10 mouse cellular contexts compared by ENCODE assay signal in the genomic region with DNA sequence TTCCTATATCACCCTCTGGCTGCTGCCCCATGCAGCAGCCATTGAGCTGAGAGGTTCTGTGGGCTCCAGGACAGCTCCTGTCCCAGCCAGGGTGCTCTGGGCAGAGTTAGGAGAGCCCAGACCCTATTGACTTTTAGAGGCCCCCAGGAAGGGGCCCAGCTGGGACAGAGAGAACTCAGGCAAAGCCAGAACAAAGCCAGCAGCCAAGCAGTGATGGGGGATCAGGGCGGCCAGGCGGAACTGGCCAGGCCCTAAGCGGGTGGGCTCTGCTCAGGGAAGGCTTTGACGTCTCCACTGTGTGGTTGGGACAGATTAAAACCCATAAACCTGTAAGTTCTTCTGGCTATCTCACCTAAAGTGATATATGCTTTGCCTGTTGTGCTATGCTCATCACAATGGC. TPM values are rescaled to one million over a fixed set of nuclear protein-coding genes. Genes with fewer than 3 reads are reported as not detected.
A peak's percentile ranks its signal among the peaks of the same experiment; 100 is the strongest.
DNase-seq lines count a peak whose midpoint lies in the region; ATAC-seq and TF ChIP-seq lines count a peak whose summit lies in the region.
"Had no signal": no experiment of that assay in that cellular context is flagged by ENCODE, and none has a peak within 500 bp of the region (broad histone marks: within the 10 kb centered on the region; RNA-seq: fewer than 3 reads in every experiment).

No protein-coding gene starts in this region.

- no peak overlapping the region for H3K9ac ChIP-seq in heart, embryonic 11.5 days (ENCODE audit: low read depth, low read length)
- no peak overlapping the region for H3K9ac ChIP-seq in heart, adult 2 months (ENCODE audit: low read depth, low read length)
- H3K9ac ChIP-seq in hindbrain, embryonic 13.5 days = peak overlapping the region; percentile 87
- H3K9ac ChIP-seq in liver, postnatal 0 days (replicated peaks) = no peak overlapping the region

- intact Hi-C loops in heart, adult 2 months (cut with DNase I) = no loop called here
- intact Hi-C loops in left cerebral cortex, postnatal 14 days (cut with DNase I) = loop anchor here (10.0 kb wide), 1 partner anchor 484 kb away; a partner anchor contains a TSS

- TF ChIP-seq EP300 in heart, adult 2 months (IDR thresholded peaks at IDR 0.05; ENCODE audit: insufficient read depth, low read depth, low read length) = no peak
- TF ChIP-seq EP300 in liver, postnatal 0 days (IDR thresholded peaks at IDR 0.05; ENCODE audit: low read depth) = no peak

- H3K27ac ChIP-seq in heart, embryonic 11.5 days (ENCODE audit: low read depth, low read length) = no peak overlapping the region
- H3K27ac ChIP-seq in heart, adult 2 months = no peak overlapping the region
- H3K27ac ChIP-seq in brown adipose tissue, adult 24 weeks (replicated peaks; ENCODE audit: low read depth, low read length) = no peak overlapping the region
- no peak overlapping the region; the same call in 1 of the 2 replicates for H3K27ac ChIP-seq in hindbrain, embryonic 13.5 days
- 0 out of 2 replicates have a peak overlapping the region, but pooled peaks have one; percentile 22 for H3K27ac ChIP-seq in liver, postnatal 0 days (ENCODE audit: low read depth)

- no peak overlapping the region for H3K4me3 ChIP-seq in heart, embryonic 11.5 days (ENCODE audit: low read depth, low read length)
- H3K4me3 ChIP-seq in heart, adult 2 months = no peak overlapping the region
- peak overlapping the region; percentile 93; the same call in 1 of the 2 replicates for H3K4me3 ChIP-seq in brown adipose tissue, adult 24 weeks (ENCODE audit: insufficient read depth, low read depth, low read length)
- H3K4me3 ChIP-seq in hindbrain, embryonic 13.5 days = peak overlapping the region; percentile 62
- no peak overlapping the region for H3K4me3 ChIP-seq in liver, postnatal 0 days (ENCODE audit: low read depth, low read length)

- no peak for DNase-seq in heart, adult 2 months
- DNase-seq in liver, postnatal 0 days = no peak
- DNase-seq in left cerebral cortex, postnatal 14 days (ENCODE audit: low spot score in 2 of 2) = no peak
- DNase-seq in adrenal gland, adult 8-10 months = no peak
- DNase-seq in layer of hippocampus, postnatal 10 days (ENCODE audit: low spot score in 2 of 2) = no peak
- DNase-seq: gastrocnemius, postnatal 10 days; thymus, adult 18-20 months had no signal

- WGBS in heart, embryonic 11.5 days (ENCODE audit: insufficient replicate concordance) = 75% methylated on average over 4 of the region's 4 CpGs
- WGBS in heart, adult 2 months = 82% methylated on average over 4 of the region's 4 CpGs
- 23% methylated on average over 4 of the region's 4 CpGs for WGBS in hindbrain, embryonic 13.5 days
- WGBS in liver, postnatal 0 days (ENCODE audit: insufficient replicate concordance) = 63% methylated on average over 4 of the region's 4 CpGs

- TF ChIP-seq POLR2A in heart, adult 2 months (IDR thresholded peaks at IDR 0.05; ENCODE audit: insufficient read depth, low read depth, low read length) = no peak

- peaks cover 38% of the 10 kb centered on the region for H3K4me1 ChIP-seq in heart, embryonic 11.5 days (ENCODE audit: control insufficient read depth, insufficient read depth, low read length)
- H3K4me1 ChIP-seq in heart, adult 2 months (ENCODE audit: control insufficient read depth, insufficient read depth, low read length) = peaks cover 6% of the 10 kb centered on the region
- H3K4me1 ChIP-seq in brown adipose tissue, adult 24 weeks (ENCODE audit: control insufficient read depth, insufficient read depth, insufficient read length, low read length) = peaks cover 29% of the 10 kb centered on the region
- H3K4me1 ChIP-seq in hindbrain, embryonic 13.5 days (replicated peaks) = peaks cover 78% of the 10 kb centered on the region
- H3K4me1 ChIP-seq in liver, postnatal 0 days (ENCODE audit: insufficient read depth) = peaks cover 39% of the 10 kb centered on the region

- peaks cover 2% of the 10 kb centered on the region; the same call in 1 of the 2 replicates for H3K27me3 ChIP-seq in heart, embryonic 11.5 days (ENCODE audit: control insufficient read depth, insufficient read depth, low read length)
- H3K27me3 ChIP-seq in heart, adult 2 months (ENCODE audit: control insufficient read depth, insufficient read depth, low read length) = no peaks in the 10 kb centered on the region
- H3K27me3 ChIP-seq in hindbrain, embryonic 13.5 days = no peaks in the 10 kb centered on the region
- H3K27me3 ChIP-seq in liver, postnatal 0 days (ENCODE audit: insufficient read depth, low read length) = peaks cover 16% of the 10 kb centered on the region

- H3K4me2 ChIP-seq in heart, embryonic 11.5 days = peak overlapping the region; percentile 67
- peak overlapping the region; percentile 100 for H3K4me2 ChIP-seq in hindbrain, embryonic 13.5 days
- H3K4me2 ChIP-seq in liver, postnatal 0 days (ENCODE audit: low read depth, low read length) = peak overlapping the region; percentile 92

- peaks cover 19% of the 10 kb centered on the region for H3K36me3 ChIP-seq in heart, embryonic 11.5 days (ENCODE audit: control insufficient read depth, insufficient read depth, low read length)
- H3K36me3 ChIP-seq in heart, adult 2 months (ENCODE audit: control insufficient read depth, insufficient read depth, low read length) = no peaks in the 10 kb centered on the region
- H3K36me3 ChIP-seq in hindbrain, embryonic 13.5 days = peaks cover 16% of the 10 kb centered on the region
- peaks cover 17% of the 10 kb centered on the region; the same call in 1 of the 2 replicates for H3K36me3 ChIP-seq in liver, postnatal 0 days (replicated peaks; ENCODE audit: insufficient read depth, low read length)

- TF ChIP-seq CTCF in heart, adult 2 months (IDR thresholded peaks at IDR 0.05) = no peak
- TF ChIP-seq CTCF in liver, postnatal 0 days (IDR thresholded peaks at IDR 0.05; ENCODE audit: low read depth) = no peak

- H3K79me2 ChIP-seq in heart, adult 2 months (replicated peaks; ENCODE audit: control insufficient read depth, insufficient read depth, low read length) = peaks cover 4% of the 10 kb centered on the region; the same call in 1 of the 2 replicates

- no peaks in the 10 kb centered on the region for H3K9me3 ChIP-seq in heart, embryonic 11.5 days (replicated peaks; ENCODE audit: control insufficient read depth, low read length)
- no peaks in the 10 kb centered on the region for H3K9me3 ChIP-seq in hindbrain, embryonic 13.5 days
- H3K9me3 ChIP-seq in liver, postnatal 0 days (ENCODE audit: low read length) = no peaks in the 10 kb centered on the region

- no peak for ATAC-seq in heart, embryonic 11.5 days (replicated peaks; ENCODE audit: insufficient number of reproducible peaks, low FRiP score, low TSS enrichment)
- ATAC-seq in hindbrain, embryonic 13.5 days (ENCODE audit: low FRiP score) = no peak
- ATAC-seq in liver, postnatal 0 days = no peak

RNA-seq across cellular contexts. Expression of a gene that starts 2.8 kb away (rescaled TPM):
- polyA plus RNA-seq in heart, embryonic 11.5 days (2014; fragmentation: Nextera tagmentation; extraction: Ambion mirVana) = 45.7 and 47.2 TPM in 2 replicates
- total RNA-seq in heart, adult 2 months (2021) = 10 to 100 TPM; 47.6 to 56.7 TPM
- polyA plus RNA-seq in heart, adult 2 months (2012; rRNA removed) = 53.9 and 63.2 TPM in 2 replicates
- 43.4 and 56.0 TPM in 2 replicates for polyA plus RNA-seq in brown adipose tissue, adult 24 weeks (2012; ENCODE audit: insufficient read depth, insufficient read length, missing spikeins)
- polyA plus RNA-seq in hindbrain, embryonic 13.5 days (2015; fragmentation: Nextera tagmentation; extraction: Ambion mirVana) = 20.2 and 21.3 TPM in 2 replicates
- polyA plus RNA-seq in liver, postnatal 0 days (2015; fragmentation: Nextera tagmentation; extraction: Ambion mirVana) = 38.0 and 46.6 TPM in 2 replicates
- total RNA-seq in left cerebral cortex, postnatal 14 days (2021) = 10 to 100 TPM; 32.2 to 34.2 TPM
- 10 to 100 TPM; 59.1 to 67.2 (median 62.7) TPM for total RNA-seq in adrenal gland, adult 8-10 months (2022)
- total RNA-seq in layer of hippocampus, postnatal 10 days (2021) = 10 to 100 TPM; 32.2 to 32.5 TPM

RNA-seq across cellular contexts. Expression of a gene that starts 7.9 kb away (rescaled TPM):
- 2.7 and 2.9 TPM in 2 replicates for polyA plus RNA-seq in heart, embryonic 11.5 days (2014; fragmentation: Nextera tagmentation; extraction: Ambion mirVana)
- 10 to 100 TPM; 12.4 to 15.2 TPM for total RNA-seq in heart, adult 2 months (2021)
- 8.0 and 9.1 TPM in 2 replicates for polyA plus RNA-seq in heart, adult 2 months (2012; rRNA removed)
- polyA plus RNA-seq in brown adipose tissue, adult 24 weeks (2012; ENCODE audit: insufficient read depth, insufficient read length, missing spikeins) = 8.3 and 9.1 TPM in 2 replicates
- 4.6 and 6.2 TPM in 2 replicates for polyA plus RNA-seq in hindbrain, embryonic 13.5 days (2015; fragmentation: Nextera tagmentation; extraction: Ambion mirVana)
- polyA plus RNA-seq in liver, postnatal 0 days (2015; fragmentation: Nextera tagmentation; extraction: Ambion mirVana) = 5.3 and 5.9 TPM in 2 replicates
- total RNA-seq in left cerebral cortex, postnatal 14 days (2021) = 10 to 100 TPM; 20.2 TPM
- 10 to 100 TPM; 15.9 to 18.8 (median 17.7) TPM for total RNA-seq in adrenal gland, adult 8-10 months (2022)
- total RNA-seq in layer of hippocampus, postnatal 10 days (2021) = 10 to 100 TPM; 17.2 to 17.6 TPM

RNA-seq across cellular contexts. Expression of a gene that starts 12.4 kb away (rescaled TPM):
- 73.3 and 80.7 TPM in 2 replicates for polyA plus RNA-seq in heart, embryonic 11.5 days (2014; fragmentation: Nextera tagmentation; extraction: Ambion mirVana)
- 100 to 1,000 TPM; 140 to 169 TPM for total RNA-seq in heart, adult 2 months (2021)
- 112 and 120 TPM in 2 replicates for polyA plus RNA-seq in heart, adult 2 months (2012; rRNA removed)
- 116 and 173 TPM in 2 replicates for polyA plus RNA-seq in brown adipose tissue, adult 24 weeks (2012; ENCODE audit: insufficient read depth, insufficient read length, missing spikeins)
- 109 and 112 TPM in 2 replicates for polyA plus RNA-seq in hindbrain, embryonic 13.5 days (2015; fragmentation: Nextera tagmentation; extraction: Ambion mirVana)
- polyA plus RNA-seq in liver, postnatal 0 days (2015; fragmentation: Nextera tagmentation; extraction: Ambion mirVana) = 62.8 and 64.6 TPM in 2 replicates
- total RNA-seq in left cerebral cortex, postnatal 14 days (2021) = 10 to 100 TPM; 84.5 to 94.0 TPM
- total RNA-seq in adrenal gland, adult 8-10 months (2022) = 100 to 1,000 TPM; 203 to 262 (median 232) TPM
- total RNA-seq in layer of hippocampus, postnatal 10 days (2021) = 100 to 1,000 TPM in 1 of 2 experiments, 10 to 100 TPM in 1; 97.9 to 108 TPM

RNA-seq across cellular contexts. Expression of a gene that starts 16.6 kb away (rescaled TPM):
- polyA plus RNA-seq in heart, embryonic 11.5 days (2014; fragmentation: Nextera tagmentation; extraction: Ambion mirVana) = 3.0 and 4.3 TPM in 2 replicates
- total RNA-seq in heart, adult 2 months (2021) = 10 to 100 TPM; 22.9 to 23.9 TPM
- 71.7 and 72.2 TPM in 2 replicates for polyA plus RNA-seq in heart, adult 2 months (2012; rRNA removed)
- polyA plus RNA-seq in brown adipose tissue, adult 24 weeks (2012; ENCODE audit: insufficient read depth, insufficient read length, missing spikeins) = 12.8 and 20.7 TPM in 2 replicates
- polyA plus RNA-seq in hindbrain, embryonic 13.5 days (2015; fragmentation: Nextera tagmentation; extraction: Ambion mirVana) = 6.2 and 7.1 TPM in 2 replicates
- 4.6 and 5.6 TPM in 2 replicates for polyA plus RNA-seq in liver, postnatal 0 days (2015; fragmentation: Nextera tagmentation; extraction: Ambion mirVana)
- total RNA-seq in left cerebral cortex, postnatal 14 days (2021) = 1 to 10 TPM; 5.9 to 7.2 TPM
- total RNA-seq in adrenal gland, adult 8-10 months (2022) = 10 to 100 TPM; 11.4 to 25.1 (median 18.2) TPM
- 1 to 10 TPM; 6.7 to 7.3 TPM for total RNA-seq in layer of hippocampus, postnatal 10 days (2021)

RNA-seq across cellular contexts. Expression of a gene that starts 17.7 kb away (rescaled TPM):
- polyA plus RNA-seq in heart, embryonic 11.5 days (2014; fragmentation: Nextera tagmentation; extraction: Ambion mirVana) = 89.6 and 92.1 TPM in 2 replicates
- 10 to 100 TPM; 62.8 to 70.2 TPM for total RNA-seq in heart, adult 2 months (2021)
- polyA plus RNA-seq in heart, adult 2 months (2012; rRNA removed) = 88.7 and 91.3 TPM in 2 replicates
- polyA plus RNA-seq in brown adipose tissue, adult 24 weeks (2012; ENCODE audit: insufficient read depth, insufficient read length, missing spikeins) = 78.3 and 79.0 TPM in 2 replicates
- polyA plus RNA-seq in hindbrain, embryonic 13.5 days (2015; fragmentation: Nextera tagmentation; extraction: Ambion mirVana) = 83.3 and 90.9 TPM in 2 replicates
- 40.0 and 40.7 TPM in 2 replicates for polyA plus RNA-seq in liver, postnatal 0 days (2015; fragmentation: Nextera tagmentation; extraction: Ambion mirVana)
- 10 to 100 TPM; 87.1 to 91.0 TPM for total RNA-seq in left cerebral cortex, postnatal 14 days (2021)
- 100 to 1,000 TPM; 101 to 137 (median 120) TPM for total RNA-seq in adrenal gland, adult 8-10 months (2022)
- total RNA-seq in layer of hippocampus, postnatal 10 days (2021) = 10 to 100 TPM; 78.7 to 82.2 TPM

Comparison
In these comparisons a context has a peak if more than half of its experiments do, and no peak if none do; other contexts are left out.
1. H3K4me3 ChIP-seq: peak in brown adipose tissue, adult 24 weeks (single experiment) and hindbrain, embryonic 13.5 days (single experiment); none in heart, embryonic 11.5 days (single experiment), heart, adult 2 months (single experiment) and liver, postnatal 0 days (single experiment).
2. Peak in every context shown above with its lines, with median percentiles within 50 percentile points of each other: H3K4me2 ChIP-seq.